Mouse (Mus musculus): ENCODE results near the gene Cox19. TPM values are rescaled to one million over a fixed set of nuclear protein-coding genes. Genes with fewer than 3 reads are reported as not detected.

Cox19 gene
- total RNA-seq, 1 experiment from 2014 or later: 14.9 TPM

DNA sequence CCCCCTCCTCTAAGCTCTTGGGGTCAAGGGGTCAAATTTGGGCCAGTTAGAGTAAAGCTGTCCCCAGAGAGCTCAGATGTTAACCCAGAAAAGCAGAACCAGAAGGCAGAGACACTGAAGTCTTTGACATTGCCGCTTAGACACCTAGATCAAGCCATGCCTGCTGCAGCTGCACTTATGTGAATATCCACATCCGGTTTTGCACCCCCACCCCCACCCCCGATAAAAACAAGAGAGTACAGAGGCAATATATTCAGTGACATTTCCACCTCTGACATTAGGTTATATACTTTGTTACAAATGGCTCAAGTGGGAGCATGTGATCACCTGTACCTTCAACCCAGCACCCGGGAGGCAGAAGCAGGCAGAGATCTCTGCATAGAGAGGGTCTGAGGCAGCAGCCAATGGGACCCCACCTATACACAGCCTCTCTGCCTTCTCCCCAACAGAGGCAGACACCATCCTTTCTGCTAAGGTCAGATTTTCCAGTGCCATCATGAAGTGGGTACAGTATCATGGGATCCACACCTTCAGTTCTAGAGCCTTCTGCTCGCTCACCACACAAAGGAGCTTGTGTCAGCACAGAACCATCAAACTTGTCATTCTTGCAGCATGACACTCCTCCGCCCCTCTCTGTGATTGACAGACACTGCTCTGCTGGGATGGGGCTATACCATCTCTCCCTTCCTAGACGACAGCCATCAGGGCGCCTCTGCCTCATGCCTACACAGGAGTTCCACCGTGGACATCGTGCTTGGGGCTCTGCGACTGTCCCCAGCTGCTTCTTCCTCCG is 60.6 kb downstream of the Cox19 start:
- ATAC-seq (replicated peaks in 1 of 2; ENCODE audit: insufficient read depth in 1 of 2, low FRiP score in 2 of 2, low TSS enrichment in 1 of 2, low read depth in 1 of 2, poor library complexity in 2 of 2, severe bottlenecking in 2 of 2): no peak

DNA sequence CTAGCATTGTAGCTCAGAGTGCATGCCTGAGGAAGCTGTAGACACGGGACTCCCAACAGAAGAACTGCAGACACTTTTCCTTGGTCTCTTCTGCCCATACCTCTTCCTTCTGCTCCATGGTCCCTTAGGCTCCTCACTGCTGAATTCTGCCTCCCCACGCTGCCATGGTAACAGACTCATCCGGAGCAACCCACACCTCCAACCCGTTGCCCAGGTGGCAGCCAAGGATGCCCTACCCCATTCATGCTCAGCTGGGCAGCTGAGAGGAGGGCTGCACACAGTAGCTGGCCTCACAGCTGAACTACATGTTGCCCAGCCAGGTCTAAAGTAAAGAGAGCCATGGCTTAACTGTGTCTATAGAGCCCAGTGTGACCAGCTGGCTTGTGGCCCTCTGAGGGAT is 62.6 kb downstream of the Cox19 start:
- ATAC-seq (replicated peaks in 1 of 2; ENCODE audit: insufficient read depth in 1 of 2, low FRiP score in 2 of 2, low TSS enrichment in 1 of 2, low read depth in 1 of 2, poor library complexity in 2 of 2, severe bottlenecking in 2 of 2): no peak

DNA sequence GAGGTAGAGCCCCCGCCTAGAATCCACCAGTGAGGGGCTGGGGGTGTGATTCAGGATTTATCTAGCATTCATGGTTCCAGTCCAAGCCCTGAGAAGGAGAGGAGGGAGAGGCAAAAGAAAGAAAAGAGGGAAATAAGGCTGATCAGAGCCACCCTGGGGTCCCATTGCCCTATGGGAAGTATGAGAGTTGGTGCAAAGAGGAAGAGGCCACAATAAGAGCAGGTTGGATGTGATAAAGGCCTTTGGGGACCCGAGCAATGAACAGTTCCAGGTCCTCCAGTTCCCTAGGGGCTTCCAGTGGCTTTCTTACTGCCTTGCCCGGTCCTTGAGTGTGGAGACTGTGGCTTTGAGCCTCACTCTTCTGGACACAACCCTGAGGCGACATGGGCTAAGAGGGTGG is 63.4 kb downstream of the Cox19 start:
- no peak for ATAC-seq (replicated peaks in 1 of 2; ENCODE audit: insufficient read depth in 1 of 2, low FRiP score in 2 of 2, low TSS enrichment in 1 of 2, low read depth in 1 of 2, poor library complexity in 2 of 2, severe bottlenecking in 2 of 2)

DNA sequence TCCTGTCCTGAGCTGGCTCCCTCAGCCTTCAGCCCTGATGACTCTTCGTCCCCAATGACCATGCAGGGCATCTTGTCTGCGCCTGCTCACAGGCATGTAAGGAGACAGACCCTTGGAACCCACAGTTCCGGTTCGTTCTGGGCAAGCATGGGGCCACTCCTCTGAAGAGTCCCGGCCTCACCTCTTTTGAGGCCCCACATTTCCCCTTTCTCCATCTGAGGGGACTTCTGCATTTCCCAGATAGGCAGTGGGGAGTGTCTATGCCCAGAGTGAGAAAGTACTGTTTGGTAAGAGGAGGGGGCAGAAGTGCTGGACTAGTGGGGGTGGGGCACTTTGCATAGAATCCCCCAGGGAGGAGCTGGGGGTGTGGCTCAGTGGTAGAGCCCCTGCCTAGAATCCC is 64.1 kb downstream of the Cox19 start:
- ATAC-seq (replicated peaks in 1 of 2; ENCODE audit: insufficient read depth in 1 of 2, low FRiP score in 2 of 2, low TSS enrichment in 1 of 2, low read depth in 1 of 2, poor library complexity in 2 of 2, severe bottlenecking in 2 of 2): peak; percentile 83

Other genes with a start within 250 kb of the Cox19 start
- gene Prkar1b, start 201.4 kb downstream of the Cox19 start, total RNA-seq (2017): 0.13 TPM in 1 of 2 replicates, not detected in the other
- 6.6 and 11.4 TPM in 2 replicates for gene Dnaaf5, start 201.2 kb downstream of the Cox19 start, total RNA-seq (2017)
- gene Sun1, start 150.8 kb downstream of the Cox19 start, total RNA-seq (2017): 39.6 and 42.5 TPM in 2 replicates
- 16.4 and 20.3 TPM in 2 replicates for gene Get4, start 99.1 kb downstream of the Cox19 start, total RNA-seq (2017)
- gene Adap1, start 25.8 kb downstream of the Cox19 start, total RNA-seq (2017): 19.4 and 29.0 TPM in 2 replicates
- not detected in 2 replicates for gene Cyp2w1, start 1.2 kb upstream of the Cox19 start, total RNA-seq (2017)
- gene Gpr146, start 26.3 kb upstream of the Cox19 start, total RNA-seq (2017): 11.2 and 11.8 TPM in 2 replicates
- gene C130050O18Rik, start 53.9 kb upstream of the Cox19 start, total RNA-seq (2017): 2.1 and 3.3 TPM in 2 replicates
- 0.44 TPM in 1 of 2 replicates, not detected in the other for gene Gper1, start 71.7 kb upstream of the Cox19 start, total RNA-seq (2017)
- gene 3110082I17Rik, start 109.1 kb upstream of the Cox19 start, total RNA-seq (2017): 39.3 and 39.9 TPM in 2 replicates
- gene Zfand2a, start 133.1 kb upstream of the Cox19 start, total RNA-seq (2017): 28.8 and 39.8 TPM in 2 replicates
- gene Uncx, start 192.1 kb upstream of the Cox19 start, total RNA-seq (2017): not detected in 2 replicates